Mouse (Mus musculus) spleen, postnatal 36 days (tissue): ENCODE results near the gene Cyp3a25.
"Not testable (repeated sequence)": the region's sequence is repeated elsewhere in the genome, so short reads cannot be mapped to it uniquely, and the experiment has no call there.

Source experiments
- DNase-seq, 2 experiments: peaks; one replicate each; pipeline ENCODE4 v3.0.0; 2022; ENCODE audit warnings: low spot score in 2 of 2, mixed read lengths in 1 of 2

Gene Cyp3a25

GRCm38 (mm10) chr5:146009509-146009908 is at the start of gene Cyp3a25:
TSS of gene Cyp3a25 (minus strand) at chr5:146009618.
- DNase-seq = not testable (repeated sequence)

GRCm38 (mm10) chr5:146021136-146021535 is 11.7 kb upstream of the Cyp3a25 start:
- no peak for DNase-seq

GRCm38 (mm10) chr5:146018275-146018674 is 8.9 kb upstream of the Cyp3a25 start:
- DNase-seq = no peak

GRCm38 (mm10) chr5:146011251-146011650 is 1.8 kb upstream of the Cyp3a25 start:
- DNase-seq = no peak

- no peak for DNase-seq
Measured at GRCm38 (mm10) chr5:145967080-145967479, 42.3 kb downstream of the Cyp3a25 start.
